Mouse (Mus musculus): ENCODE measurements around the gene Zwilch. TPM values are rescaled to one million over a fixed set of nuclear protein-coding genes. Genes with fewer than 3 reads are reported as not detected.

Zwilch gene
- total RNA-seq, 1 experiment: 99.2 TPM

GRCm38 (mm10) chr9:64178974-64179646 is 6.2 kb upstream of the Zwilch start, which contains the start of gene Snapc5:
Gene Snapc5, plus strand, starts transcription at chr9:64179274.
- in situ Hi-C loops (cut with MboI; ENCODE audit: low sequenced_read_pairs in 2 of 2, unreplicated experiment in 2 of 2): no loop called here
- peaks cover 45% of the 10 kb centered on the region for H3K36me3 ChIP-seq (ENCODE audit: control insufficient read depth, insufficient read depth, low read length, poor library complexity, severe bottlenecking)

GRCm38 (mm10) chr9:64178610-64178973 is 5.7 kb upstream of the Zwilch start:
- in situ Hi-C loops (cut with MboI; ENCODE audit: low sequenced_read_pairs in 2 of 2, unreplicated experiment in 2 of 2): no loop called here
- Histone ChIP-seq H3K9ac (ENCODE audit: insufficient read depth, low read depth, low read length, poor library complexity, severe bottlenecking) (no peak overlapping the region), H3K9me3 (ENCODE audit: control insufficient read depth, insufficient read depth, low read depth, low read length) (no peaks in the 10 kb centered on the region), H3K4me3 (ENCODE audit: insufficient read depth in 1 of 2, low read depth in 1 of 2, low read length in 2 of 2, poor library complexity in 1 of 2, severe bottlenecking in 1 of 2) (no peak overlapping the region), H3K4me1 (ENCODE audit: control insufficient read depth in 2 of 2, insufficient read depth in 2 of 2, low read length in 2 of 2, poor library complexity in 1 of 2) (peaks cover 0 to 2% of the 10 kb centered on the region in 2 experiments; a peak in 1 of 4 replicates), H3K36me3 (ENCODE audit: control insufficient read depth, insufficient read depth, low read length, poor library complexity, severe bottlenecking) (peaks cover 45% of the 10 kb centered on the region), H3K27ac (ENCODE audit: insufficient read depth, low read depth, low read length, poor library complexity, severe bottlenecking) (no peak overlapping the region)
- DNase-seq (ENCODE audit: low read depth, low spot score): no peak
- TF ChIP-seq ZNF384 (IDR thresholded peaks at IDR 0.05; ENCODE audit: low read depth, low read length) (no peak), MAFK (IDR thresholded peaks at IDR 0.05; ENCODE audit: insufficient read depth, low read depth, low read length) (no peak), CHD2 (IDR thresholded peaks at IDR 0.05; ENCODE audit: low read depth, low read length) (no peak), ZC3H11A (IDR thresholded peaks at IDR 0.05; ENCODE audit: borderline replicate concordance, low read depth, low read length) (no peak), HCFC1 (IDR thresholded peaks at IDR 0.05; ENCODE audit: borderline replicate concordance, insufficient read depth, low read length) (no peak)

More at GRCm38 (mm10) chr9:64178974-64179646, 6.2 kb upstream of the Zwilch start, which contains the start of gene Snapc5:
- peak within 1 kb of the TSS; percentile 95 for H3K9ac ChIP-seq (ENCODE audit: insufficient read depth, low read depth, low read length, poor library complexity, severe bottlenecking)
- peak within 1 kb of the TSS; percentile 56 to 93 for H3K4me3 ChIP-seq (ENCODE audit: insufficient read depth in 1 of 2, low read depth in 1 of 2, low read length in 2 of 2, poor library complexity in 1 of 2, severe bottlenecking in 1 of 2)
- peak within 1 kb of the TSS; percentile 89 for H3K27ac ChIP-seq (ENCODE audit: insufficient read depth, low read depth, low read length, poor library complexity, severe bottlenecking)
- peaks cover 0 to 3% of the 10 kb centered on the region in 2 experiments; a peak in 1 of 4 replicates for H3K4me1 ChIP-seq (ENCODE audit: control insufficient read depth in 2 of 2, insufficient read depth in 2 of 2, low read length in 2 of 2, poor library complexity in 1 of 2)
- no peaks in the 10 kb centered on the region for H3K9me3 ChIP-seq (ENCODE audit: control insufficient read depth, insufficient read depth, low read depth, low read length)
- TF ChIP-seq ZC3H11A (IDR thresholded peaks at IDR 0.05; ENCODE audit: borderline replicate concordance, low read depth, low read length) (no peak), ZNF384 (IDR thresholded peaks at IDR 0.05; ENCODE audit: low read depth, low read length) (no peak), HCFC1 (IDR thresholded peaks at IDR 0.05; ENCODE audit: borderline replicate concordance, insufficient read depth, low read length) (peak; percentile 78; the same call in 1 of the 2 replicates), MAFK (IDR thresholded peaks at IDR 0.05; ENCODE audit: insufficient read depth, low read depth, low read length) (no peak), CHD2 (IDR thresholded peaks at IDR 0.05; ENCODE audit: low read depth, low read length) (peak; percentile 85)
- peak; percentile 92 for DNase-seq (ENCODE audit: low read depth, low spot score)

GRCm38 (mm10) chr9:64175378-64175777 is 2.5 kb upstream of the Zwilch start:
- DNase-seq (ENCODE audit: low read depth, low spot score): no peak
- peak overlapping the region; percentile 80; the same call in 1 of the 2 replicates for H3K9ac ChIP-seq (ENCODE audit: insufficient read depth, low read depth, low read length, poor library complexity, severe bottlenecking)
- H3K4me3 ChIP-seq (ENCODE audit: insufficient read depth in 1 of 2, low read depth in 1 of 2, low read length in 2 of 2, poor library complexity in 1 of 2, severe bottlenecking in 1 of 2): peak overlapping the region; percentile 83 to 100
- H3K27ac ChIP-seq (ENCODE audit: insufficient read depth, low read depth, low read length, poor library complexity, severe bottlenecking): no peak overlapping the region
- H3K9me3 ChIP-seq (ENCODE audit: control insufficient read depth, insufficient read depth, low read depth, low read length): no peaks in the 10 kb centered on the region
- in situ Hi-C loops (cut with MboI; ENCODE audit: low sequenced_read_pairs in 2 of 2, unreplicated experiment in 2 of 2): no loop called here
- peaks cover 38% of the 10 kb centered on the region for H3K36me3 ChIP-seq (ENCODE audit: control insufficient read depth, insufficient read depth, low read length, poor library complexity, severe bottlenecking)
- TF ChIP-seq HCFC1 (IDR thresholded peaks at IDR 0.05; ENCODE audit: borderline replicate concordance, insufficient read depth, low read length) (no peak), CHD2 (IDR thresholded peaks at IDR 0.05; ENCODE audit: low read depth, low read length) (no peak), ZNF384 (IDR thresholded peaks at IDR 0.05; ENCODE audit: low read depth, low read length) (no peak), ZC3H11A (IDR thresholded peaks at IDR 0.05; ENCODE audit: borderline replicate concordance, low read depth, low read length) (no peak), MAFK (IDR thresholded peaks at IDR 0.05; ENCODE audit: insufficient read depth, low read depth, low read length) (no peak)
- H3K4me1 ChIP-seq (ENCODE audit: control insufficient read depth in 2 of 2, insufficient read depth in 2 of 2, low read length in 2 of 2, poor library complexity in 1 of 2): peaks cover 0 to 2% of the 10 kb centered on the region in 2 experiments; a peak in 2 of 4 replicates

- no peak for DNase-seq (ENCODE audit: low read depth, low spot score)
- peak overlapping the region; percentile 83 to 100 for H3K4me3 ChIP-seq (ENCODE audit: insufficient read depth in 1 of 2, low read depth in 1 of 2, low read length in 2 of 2, poor library complexity in 1 of 2, severe bottlenecking in 1 of 2)
These were observed 1.9 kb upstream of the Zwilch start for GRCm38 (mm10) chr9:64174766-64175165.

More at GRCm38 (mm10) chr9:64174766-64175165, 1.9 kb upstream of the Zwilch start:
- no peak for TF ChIP-seq HCFC1 (IDR thresholded peaks at IDR 0.05; ENCODE audit: borderline replicate concordance, insufficient read depth, low read length)
- TF ChIP-seq CHD2 (IDR thresholded peaks at IDR 0.05; ENCODE audit: low read depth, low read length): no peak
- no peak for TF ChIP-seq ZNF384 (IDR thresholded peaks at IDR 0.05; ENCODE audit: low read depth, low read length)
- no peak for TF ChIP-seq ZC3H11A (IDR thresholded peaks at IDR 0.05; ENCODE audit: borderline replicate concordance, low read depth, low read length)
- no peak for TF ChIP-seq MAFK (IDR thresholded peaks at IDR 0.05; ENCODE audit: insufficient read depth, low read depth, low read length)
- H3K36me3 ChIP-seq (ENCODE audit: control insufficient read depth, insufficient read depth, low read length, poor library complexity, severe bottlenecking): peaks cover 38% of the 10 kb centered on the region
- peak overlapping the region; percentile 80 for H3K9ac ChIP-seq (ENCODE audit: insufficient read depth, low read depth, low read length, poor library complexity, severe bottlenecking)
- H3K9me3 ChIP-seq (ENCODE audit: control insufficient read depth, insufficient read depth, low read depth, low read length): no peaks in the 10 kb centered on the region
- peaks cover 0 to 2% of the 10 kb centered on the region in 2 experiments; a peak in 2 of 4 replicates for H3K4me1 ChIP-seq (ENCODE audit: control insufficient read depth in 2 of 2, insufficient read depth in 2 of 2, low read length in 2 of 2, poor library complexity in 1 of 2)
- in situ Hi-C loops (cut with MboI; ENCODE audit: low sequenced_read_pairs in 2 of 2, unreplicated experiment in 2 of 2): no loop called here
- no peak overlapping the region for H3K27ac ChIP-seq (ENCODE audit: insufficient read depth, low read depth, low read length, poor library complexity, severe bottlenecking)
